21 mouse cellular contexts compared by ENCODE assay signal in genomic region chr3:79283031-79283430, GRCm38 (mm10). TPM values are rescaled to one million over a fixed set of nuclear protein-coding genes. Genes with fewer than 3 reads are reported as not detected.
DNase-seq lines count a peak whose midpoint lies in the region; ATAC-seq lines count a peak whose summit lies in the region.
"Had no signal": no experiment of that assay in that cellular context is flagged by ENCODE, and none has a peak within 500 bp of the region (broad histone marks: within the 10 kb centered on the region; RNA-seq: fewer than 3 reads in every experiment).

No protein-coding gene starts in this region.

- H3K4me2 ChIP-seq in hindbrain, embryonic 12.5 days (replicated peaks) = 0 out of 2 replicates have a peak overlapping the region, but pooled peaks have one; percentile 6
- H3K4me2 ChIP-seq in hindbrain, embryonic 16.5 days (ENCODE audit: low read length) = no peak overlapping the region
- 0 out of 2 replicates have a peak overlapping the region, but pooled peaks have one; percentile 92 for H3K4me2 ChIP-seq in neural tube, embryonic 13.5 days
- H3K4me2 ChIP-seq: liver, embryonic 12.5 days; lung, embryonic 14.5 days had no signal

- H3K9ac ChIP-seq in hindbrain, embryonic 12.5 days = no peak overlapping the region
- H3K9ac ChIP-seq in hindbrain, embryonic 16.5 days (ENCODE audit: low read depth, low read length) = no peak overlapping the region
- H3K9ac ChIP-seq in neural tube, embryonic 13.5 days = no peak overlapping the region
- H3K9ac ChIP-seq: embryonic facial prominence, embryonic 12.5 days; forebrain, postnatal 0 days; limb, embryonic 12.5 days; liver, embryonic 12.5 days; lung, embryonic 14.5 days; neural tube, embryonic 12.5 days had no signal

- H3K36me3 ChIP-seq in hindbrain, embryonic 12.5 days = no peaks in the 10 kb centered on the region
- no peaks in the 10 kb centered on the region for H3K36me3 ChIP-seq in hindbrain, embryonic 16.5 days (ENCODE audit: control insufficient read depth, insufficient read depth, low read length)
- H3K36me3 ChIP-seq in neural tube, embryonic 13.5 days = no peaks in the 10 kb centered on the region
- H3K36me3 ChIP-seq: embryonic facial prominence, embryonic 12.5 days; limb, embryonic 12.5 days; liver, embryonic 12.5 days; neural tube, embryonic 12.5 days had no signal

- H3K27ac ChIP-seq in hindbrain, embryonic 12.5 days = no peak overlapping the region
- H3K27ac ChIP-seq in hindbrain, embryonic 16.5 days (ENCODE audit: low read depth, low read length) = no peak overlapping the region
- H3K27ac ChIP-seq in neural tube, embryonic 13.5 days (replicated peaks) = no peak overlapping the region
- H3K27ac ChIP-seq: embryonic facial prominence, embryonic 12.5 days; limb, embryonic 12.5 days; liver, embryonic 12.5 days; neural tube, embryonic 12.5 days had no signal

- peaks cover 28% of the 10 kb centered on the region for H3K4me1 ChIP-seq in hindbrain, embryonic 12.5 days
- H3K4me1 ChIP-seq in hindbrain, embryonic 16.5 days (ENCODE audit: control insufficient read depth, insufficient read depth, low read depth, low read length) = peaks cover 26% of the 10 kb centered on the region
- H3K4me1 ChIP-seq in neural tube, embryonic 13.5 days (replicated peaks) = peaks cover 47% of the 10 kb centered on the region

- ATAC-seq in hindbrain, embryonic 12.5 days (ENCODE audit: low FRiP score) = no peak
- ATAC-seq in hindbrain, embryonic 16.5 days = no peak
- ATAC-seq in neural tube, embryonic 13.5 days (ENCODE audit: low read depth) = no peak
- ATAC-seq: forebrain, postnatal 0 days; liver, embryonic 12.5 days had no signal

- no peaks in the 10 kb centered on the region for H3K27me3 ChIP-seq in hindbrain, embryonic 12.5 days
- no peaks in the 10 kb centered on the region for H3K27me3 ChIP-seq in hindbrain, embryonic 16.5 days (replicated peaks; ENCODE audit: control insufficient read depth, insufficient read depth, low read length)
- H3K27me3 ChIP-seq in neural tube, embryonic 13.5 days = no peaks in the 10 kb centered on the region
- H3K27me3 ChIP-seq: embryonic facial prominence, embryonic 12.5 days; limb, embryonic 12.5 days; neural tube, embryonic 12.5 days had no signal

- H3K4me3 ChIP-seq in hindbrain, embryonic 12.5 days = no peak overlapping the region
- no peak overlapping the region for H3K4me3 ChIP-seq in hindbrain, embryonic 16.5 days (ENCODE audit: low read length)
- H3K4me3 ChIP-seq in neural tube, embryonic 13.5 days = no peak overlapping the region
- H3K4me3 ChIP-seq: embryonic facial prominence, embryonic 12.5 days; limb, embryonic 12.5 days; liver, embryonic 12.5 days; neural tube, embryonic 12.5 days had no signal

- H3K9me3 ChIP-seq in hindbrain, embryonic 12.5 days (replicated peaks) = no peaks in the 10 kb centered on the region
- H3K9me3 ChIP-seq in hindbrain, embryonic 16.5 days (ENCODE audit: control insufficient read depth, low read length) = no peaks in the 10 kb centered on the region
- H3K9me3 ChIP-seq in neural tube, embryonic 13.5 days = no peaks in the 10 kb centered on the region
- H3K9me3 ChIP-seq: embryonic facial prominence, embryonic 12.5 days; limb, embryonic 12.5 days; liver, embryonic 12.5 days; neural tube, embryonic 12.5 days had no signal

- 18% methylated on average over 2 of the region's 2 CpGs for WGBS in hindbrain, embryonic 12.5 days
- WGBS in hindbrain, embryonic 16.5 days = 14% methylated on average over 2 of the region's 2 CpGs
- 26% methylated on average over 2 of the region's 2 CpGs for WGBS in neural tube, embryonic 13.5 days

- peak; percentile 9 for DNase-seq in embryo, embryonic 10 days (ENCODE audit: low spot score)
- no peak for DNase-seq in embryo, embryonic 11 days
- DNase-seq in neural tube, embryonic 10.5 days (ENCODE audit: extremely low spot score, low spot score) = no peak
- no peak for DNase-seq in left cerebral cortex, adult 9 months (ENCODE audit: low spot score in 2 of 2)
- no peak for DNase-seq in right cerebral cortex, postnatal 4 days
- DNase-seq: adrenal gland, adult 2 months; cerebellum, adult 8-10 months; forebrain, postnatal 0 days; kidney, adult 11 months; kidney, postnatal 36 days; lung, embryonic 14.5 days; lung, postnatal 36 days; thymus, postnatal 25 days had no signal

RNA-seq across cellular contexts. Expression of gene Rapgef2, which starts 3.3 kb away (rescaled TPM):
- polyA plus RNA-seq in hindbrain, embryonic 12.5 days (2016; fragmentation: Nextera tagmentation; extraction: Ambion mirVana) = 12.1 and 12.4 TPM in 2 replicates
- 11.0 and 12.5 TPM in 2 replicates for polyA plus RNA-seq in hindbrain, embryonic 16.5 days (2015; fragmentation: Nextera tagmentation; extraction: Ambion mirVana)
- polyA plus RNA-seq in neural tube, embryonic 13.5 days (2015; fragmentation: Nextera tagmentation; extraction: Ambion mirVana) = 6.9 and 9.0 TPM in 2 replicates

RNA-seq across cellular contexts. Expression of gene Gm17359, which starts 53.4 kb away (rescaled TPM):
- 0.12 and 0.25 TPM in 2 replicates for polyA plus RNA-seq in hindbrain, embryonic 12.5 days (2016; fragmentation: Nextera tagmentation; extraction: Ambion mirVana)
- not detected in 2 replicates for polyA plus RNA-seq in hindbrain, embryonic 16.5 days (2015; fragmentation: Nextera tagmentation; extraction: Ambion mirVana)
- not detected in 2 replicates for polyA plus RNA-seq in neural tube, embryonic 13.5 days (2015; fragmentation: Nextera tagmentation; extraction: Ambion mirVana)
- polyA plus RNA-seq: adrenal gland, adult 2 months; embryonic facial prominence, embryonic 12.5 days; forebrain, postnatal 0 days; limb, embryonic 12.5 days; liver, embryonic 12.5 days; lung, embryonic 14.5 days; midbrain, postnatal 0 days had no signal
